Mouse (Mus musculus): ENCODE results near the gene Becn1. TPM values are rescaled to one million over a fixed set of nuclear protein-coding genes. Genes with fewer than 3 reads are reported as not detected.

Gene Becn1
- total and polyA plus RNA-seq, 3 experiments, result 36.1 to 86.5 (median 86.3) TPM

DNA sequence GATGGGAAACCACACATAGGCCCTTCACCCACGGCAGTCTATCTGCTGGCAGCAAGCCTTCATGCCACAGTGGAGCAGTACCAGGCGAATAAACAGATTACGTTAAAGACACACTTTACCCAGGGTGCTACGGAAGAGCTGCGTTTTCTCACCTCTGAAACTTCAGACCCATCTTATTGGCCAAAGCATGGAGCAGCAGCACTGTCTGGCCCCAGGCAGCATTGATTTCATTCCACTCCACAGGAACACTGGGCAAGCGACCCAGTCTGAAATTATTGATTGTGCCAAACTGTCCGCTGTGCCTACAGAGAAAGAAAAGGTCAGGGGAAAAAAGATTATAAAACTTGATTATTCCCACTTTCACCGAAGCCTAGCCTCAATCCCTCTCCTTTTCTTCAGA lies 10.9 kb downstream of the Becn1 start:
- Histone ChIP-seq H3K36me3 (ENCODE audit: control insufficient read depth, insufficient read depth, low read length) (no peaks in the 10 kb centered on the region), H3K9ac (ENCODE audit: low read depth, low read length) (no peak overlapping the region), H3K27ac (no peak overlapping the region), H3K79me2 (replicated peaks; ENCODE audit: control insufficient read depth, insufficient read depth, low read length) (no peaks in the 10 kb centered on the region), H3K4me1 (ENCODE audit: control insufficient read depth, insufficient read depth, low read length) (no peaks in the 10 kb centered on the region), H3K4me3 (no peak overlapping the region), H3K27me3 (ENCODE audit: control insufficient read depth, insufficient read depth, low read length) (no peaks in the 10 kb centered on the region)
- WGBS, result 93% methylated on average over 8 of the region's 8 CpGs
- TF ChIP-seq CTCF (IDR thresholded peaks at IDR 0.05) (no peak), POLR2A (IDR thresholded peaks at IDR 0.05; ENCODE audit: insufficient read depth, low read depth, low read length) (no peak)
- DNase-seq, result no peak
- intact Hi-C loops (cut with DNase I), result no loop called here

DNA sequence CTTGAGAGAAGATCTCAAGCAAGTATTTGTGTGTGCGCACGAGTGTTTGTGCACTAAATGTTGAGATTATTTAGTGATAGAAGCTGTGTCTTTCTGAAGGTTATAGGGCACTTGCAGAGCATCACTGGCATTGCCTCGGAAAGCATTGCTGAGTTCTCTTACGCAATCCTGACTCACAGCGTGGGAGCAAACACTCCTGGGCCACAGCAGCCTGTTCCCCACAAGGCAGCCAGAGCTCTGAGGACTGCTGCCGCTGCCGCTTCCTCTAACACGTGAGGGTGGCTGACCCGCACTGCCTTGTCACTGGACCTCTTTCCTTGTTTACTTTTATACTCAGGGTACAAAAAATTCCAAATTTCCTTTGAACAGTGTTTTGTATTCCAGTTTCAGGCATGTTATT lies 14.8 kb downstream of the Becn1 start:
- 68% methylated on average over 9 of the region's 9 CpGs for WGBS
- Histone ChIP-seq H3K27ac (no peak overlapping the region), H3K36me3 (ENCODE audit: control insufficient read depth, insufficient read depth, low read length) (no peaks in the 10 kb centered on the region), H3K9ac (ENCODE audit: low read depth, low read length) (no peak overlapping the region), H3K4me3 (no peak overlapping the region), H3K4me1 (ENCODE audit: control insufficient read depth, insufficient read depth, low read length) (no peaks in the 10 kb centered on the region), H3K27me3 (ENCODE audit: control insufficient read depth, insufficient read depth, low read length) (no peaks in the 10 kb centered on the region), H3K79me2 (replicated peaks; ENCODE audit: control insufficient read depth, insufficient read depth, low read length) (no peaks in the 10 kb centered on the region)
- DNase-seq, result peak; percentile 30 to 48
- intact Hi-C loops (cut with DNase I), result no loop called here
- TF ChIP-seq POLR2A (IDR thresholded peaks at IDR 0.05; ENCODE audit: insufficient read depth, low read depth, low read length) (no peak), EP300 (IDR thresholded peaks at IDR 0.05; ENCODE audit: insufficient read depth, low read depth, low read length) (no peak), CTCF (IDR thresholded peaks at IDR 0.05) (no peak)

DNA sequence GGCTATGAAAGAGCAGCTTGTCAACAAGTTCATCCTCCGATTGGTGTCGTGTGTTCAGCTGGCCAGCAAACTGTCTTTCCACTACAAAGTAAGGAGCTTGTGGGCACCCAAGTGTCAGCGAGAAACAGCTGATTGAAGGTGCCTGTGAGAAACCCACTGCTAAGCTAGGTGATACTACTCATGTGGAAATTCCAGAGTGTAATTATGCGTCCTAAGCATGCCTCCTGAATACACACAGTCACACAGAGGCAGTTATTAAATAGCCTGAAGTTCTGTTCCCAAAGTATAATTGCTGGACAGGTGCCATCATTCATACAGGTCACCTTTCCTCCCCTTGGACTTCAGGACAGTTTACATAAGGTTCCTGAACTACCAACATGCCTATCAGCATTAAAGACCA lies 18.3 kb downstream of the Becn1 start:
- no peak for TF ChIP-seq EP300 (IDR thresholded peaks at IDR 0.05; ENCODE audit: insufficient read depth, low read depth, low read length)
- TF ChIP-seq POLR2A (IDR thresholded peaks at IDR 0.05; ENCODE audit: insufficient read depth, low read depth, low read length), result no peak
- no peak for TF ChIP-seq CTCF (IDR thresholded peaks at IDR 0.05)
- peaks cover 2% of the 10 kb centered on the region; the same call in 1 of the 2 replicates for H3K4me1 ChIP-seq (ENCODE audit: control insufficient read depth, insufficient read depth, low read length)
- DNase-seq, result no peak
- intact Hi-C loops (cut with DNase I), result loop anchor here (2.0 kb wide), 1 partner anchor 15 kb away; no protein-coding TSS in a partner anchor
- H3K27ac ChIP-seq, result no peak overlapping the region
- no peak overlapping the region for H3K4me3 ChIP-seq
- H3K36me3 ChIP-seq (ENCODE audit: control insufficient read depth, insufficient read depth, low read length), result no peaks in the 10 kb centered on the region
- H3K27me3 ChIP-seq (ENCODE audit: control insufficient read depth, insufficient read depth, low read length), result no peaks in the 10 kb centered on the region
- no peaks in the 10 kb centered on the region for H3K79me2 ChIP-seq (replicated peaks; ENCODE audit: control insufficient read depth, insufficient read depth, low read length)
- no peak overlapping the region for H3K9ac ChIP-seq (ENCODE audit: low read depth, low read length)
- 76% methylated on average over 4 of the region's 4 CpGs for WGBS

DNA sequence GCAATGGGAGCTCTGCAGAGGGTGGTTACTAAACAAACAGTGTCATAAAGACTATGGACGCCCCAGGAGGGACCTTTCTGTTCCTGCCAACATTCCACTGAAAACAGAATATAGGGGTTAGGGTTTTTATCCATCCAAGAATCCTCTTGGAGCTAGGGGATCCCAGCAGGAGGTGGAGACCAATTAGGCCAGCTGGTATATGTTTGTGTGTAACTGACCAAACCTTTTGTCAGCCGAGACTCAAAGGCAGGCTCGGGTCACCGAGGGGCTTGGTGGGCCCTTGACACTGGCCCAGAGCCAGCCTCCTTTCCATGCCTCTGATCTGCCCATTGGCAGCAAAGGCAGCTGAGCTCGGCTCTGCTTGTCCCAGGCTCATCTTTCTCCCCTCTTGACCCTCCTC lies 19.2 kb downstream of the Becn1 start:
- 39% methylated on average over 5 of the region's 5 CpGs for WGBS
- TF ChIP-seq POLR2A (IDR thresholded peaks at IDR 0.05; ENCODE audit: insufficient read depth, low read depth, low read length) (no peak), EP300 (IDR thresholded peaks at IDR 0.05; ENCODE audit: insufficient read depth, low read depth, low read length) (no peak), CTCF (IDR thresholded peaks at IDR 0.05) (no peak)
- no peaks in the 10 kb centered on the region for H3K27me3 ChIP-seq (ENCODE audit: control insufficient read depth, insufficient read depth, low read length)
- no peak overlapping the region for H3K27ac ChIP-seq
- no peaks in the 10 kb centered on the region for H3K36me3 ChIP-seq (ENCODE audit: control insufficient read depth, insufficient read depth, low read length)
- H3K4me1 ChIP-seq (ENCODE audit: control insufficient read depth, insufficient read depth, low read length), result peaks cover 4% of the 10 kb centered on the region
- intact Hi-C loops (cut with DNase I), result loop anchor here (2.0 kb wide), 1 partner anchor 16 kb away; no protein-coding TSS in a partner anchor
- H3K4me3 ChIP-seq, result no peak overlapping the region
- DNase-seq, result no peak
- H3K79me2 ChIP-seq (replicated peaks; ENCODE audit: control insufficient read depth, insufficient read depth, low read length), result no peaks in the 10 kb centered on the region
- H3K9ac ChIP-seq (ENCODE audit: low read depth, low read length), result no peak overlapping the region

DNA sequence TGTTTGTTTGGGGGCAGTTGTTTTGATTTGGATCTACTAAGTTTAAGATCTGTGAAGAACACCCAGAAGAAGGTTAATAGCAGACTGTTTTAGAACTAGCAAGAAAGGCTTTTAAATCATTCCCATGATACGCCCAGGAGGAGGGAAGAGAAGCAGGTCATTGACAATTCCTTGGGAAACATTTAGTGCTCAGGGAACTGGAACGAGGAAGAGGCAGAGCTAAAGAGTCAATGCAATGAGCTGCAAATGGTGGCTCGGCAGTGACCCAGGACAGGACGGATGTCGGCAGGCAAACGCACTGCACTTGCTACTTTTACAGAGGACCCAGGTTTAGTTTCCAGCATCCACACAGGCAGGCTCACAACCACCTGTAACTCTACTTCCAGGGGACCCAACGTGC lies 21.2 kb downstream of the Becn1 start:
- Histone ChIP-seq H3K4me1 (ENCODE audit: control insufficient read depth, insufficient read depth, low read length) (peaks cover 7% of the 10 kb centered on the region), H3K4me3 (no peak overlapping the region), H3K79me2 (replicated peaks; ENCODE audit: control insufficient read depth, insufficient read depth, low read length) (no peaks in the 10 kb centered on the region), H3K27ac (no peak overlapping the region), H3K27me3 (ENCODE audit: control insufficient read depth, insufficient read depth, low read length) (no peaks in the 10 kb centered on the region), H3K36me3 (ENCODE audit: control insufficient read depth, insufficient read depth, low read length) (no peaks in the 10 kb centered on the region; the same call in 1 of the 2 replicates), H3K9ac (ENCODE audit: low read depth, low read length) (no peak overlapping the region)
- TF ChIP-seq CTCF (IDR thresholded peaks at IDR 0.05) (no peak), EP300 (IDR thresholded peaks at IDR 0.05; ENCODE audit: insufficient read depth, low read depth, low read length) (no peak), POLR2A (IDR thresholded peaks at IDR 0.05; ENCODE audit: insufficient read depth, low read depth, low read length) (no peak)
- no peak for DNase-seq
- intact Hi-C loops (cut with DNase I), result no loop called here
- WGBS, result 46% methylated on average over 7 of the region's 7 CpGs

DNA sequence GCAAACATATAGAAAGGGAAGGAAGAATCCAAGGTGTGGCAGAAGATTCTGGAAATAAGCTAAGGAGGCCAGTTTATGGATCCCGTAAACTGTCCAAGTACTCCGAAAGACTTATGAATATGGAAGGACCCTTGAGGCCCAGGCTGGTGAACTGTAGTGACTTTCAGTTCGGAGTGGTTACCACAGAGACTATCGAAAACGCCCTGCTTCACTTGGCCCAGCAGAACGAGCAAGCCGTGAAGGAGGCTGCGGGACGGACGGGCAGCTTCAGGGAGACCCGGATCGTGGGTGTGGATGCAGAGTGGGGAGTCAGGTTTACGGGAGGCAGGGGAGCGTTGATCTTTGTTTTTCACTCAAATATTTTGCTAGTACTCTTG lies 22.9 kb downstream of the Becn1 start:
- Histone ChIP-seq H3K4me3 (peak overlapping the region; percentile 93), H3K9ac (ENCODE audit: low read depth, low read length) (peak overlapping the region; percentile 15; the same call in 1 of the 2 replicates), H3K27me3 (ENCODE audit: control insufficient read depth, insufficient read depth, low read length) (no peaks in the 10 kb centered on the region), H3K4me1 (ENCODE audit: control insufficient read depth, insufficient read depth, low read length) (peaks cover 7% of the 10 kb centered on the region), H3K79me2 (replicated peaks; ENCODE audit: control insufficient read depth, insufficient read depth, low read length) (no peaks in the 10 kb centered on the region), H3K36me3 (ENCODE audit: control insufficient read depth, insufficient read depth, low read length) (no peaks in the 10 kb centered on the region; the same call in 1 of the 2 replicates), H3K27ac (peak overlapping the region; percentile 87)
- 51% methylated on average over 14 of the region's 14 CpGs for WGBS
- TF ChIP-seq POLR2A (IDR thresholded peaks at IDR 0.05; ENCODE audit: insufficient read depth, low read depth, low read length), result no peak
- no peak for TF ChIP-seq EP300 (IDR thresholded peaks at IDR 0.05; ENCODE audit: insufficient read depth, low read depth, low read length)
- TF ChIP-seq CTCF (IDR thresholded peaks at IDR 0.05), result no peak
- intact Hi-C loops (cut with DNase I), result loop anchor here (2.0 kb wide), 1 partner anchor 26 kb away; the partner anchor contains the start of gene Vps25
- DNase-seq, result no peak

Measured in heart, adult 2 months (tissue).